Mouse (Mus musculus) lung, postnatal 4 days (tissue): ENCODE measurements at regions not wholly inside any gene's neighbourhood (a gene's known extent, or its start where the extent isn't known, plus 50 kb on each side); places are given as distances from the start of the nearest gene placed in this dataset.

Experiments used
- DNase-seq, 2 experiments: peaks; one replicate each; pipeline ENCODE4 v3.0.0; 2021

- DNase-seq = no peak
Observed at GRCm38 (mm10) chr13:16100253-16100652, 88.6 kb downstream of the Inhba start.

- no peak for DNase-seq
Observed at GRCm38 (mm10) chr13:16114837-16115236, 103.2 kb downstream of the Inhba start.

- no peak for DNase-seq
Observed at GRCm38 (mm10) chr13:16146686-16147085, 135.0 kb downstream of the Inhba start.

GRCm38 (mm10) chr13:16154926-16155325 lies 143.3 kb downstream of the Inhba start:
- DNase-seq = no peak

DNA sequence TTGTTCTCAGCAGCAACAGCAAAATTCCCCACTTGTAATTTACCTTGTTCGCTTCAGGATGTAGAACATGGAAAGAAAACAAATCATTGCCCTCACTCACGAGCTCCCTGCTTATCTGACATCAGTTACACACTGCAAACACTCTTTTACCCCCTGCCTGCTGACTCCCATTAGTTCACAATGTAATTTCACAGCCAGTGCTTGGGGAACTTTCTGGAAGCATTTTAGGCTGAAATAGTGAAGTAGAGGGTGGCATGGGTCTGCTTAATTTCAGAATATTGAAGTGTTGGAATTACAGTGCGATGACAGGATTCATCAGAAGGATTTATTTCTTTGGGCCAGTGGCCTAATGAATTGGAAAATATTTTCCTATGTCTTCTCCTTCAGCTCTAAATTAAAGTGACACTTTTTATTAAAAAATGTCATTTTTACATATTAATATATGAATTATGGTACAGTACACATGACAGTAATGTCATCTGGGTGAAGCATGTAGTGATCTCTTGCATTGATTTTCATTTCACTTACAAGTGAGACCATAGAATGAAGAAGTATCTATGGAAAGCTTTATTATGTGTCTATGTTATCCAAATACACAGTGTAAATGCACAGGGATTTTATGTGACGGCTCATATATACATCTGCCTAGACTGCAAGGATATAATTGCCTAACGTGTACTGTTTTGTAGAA lies 153.7 kb downstream of the Inhba start:
- no peak for DNase-seq

DNA sequence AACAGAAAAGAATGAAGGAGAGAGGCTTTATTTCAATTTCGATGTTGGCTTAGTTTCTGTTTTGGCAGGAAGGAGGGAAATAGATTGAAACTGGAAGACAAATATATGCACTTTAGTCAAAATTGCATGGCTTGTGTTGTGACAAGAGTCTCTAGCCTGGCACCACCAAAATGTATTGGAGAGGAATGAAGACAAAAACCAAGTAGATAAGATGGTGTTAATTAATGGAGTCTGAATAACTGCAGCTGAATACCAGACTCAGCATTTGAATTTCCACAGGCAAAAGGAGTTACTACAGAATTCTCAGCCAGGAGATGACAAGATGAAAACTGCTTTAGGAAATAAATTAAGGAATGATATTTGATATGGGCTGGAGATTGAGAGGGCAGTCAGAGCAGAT lies 185.0 kb downstream of the Inhba start:
- DNase-seq = no peak

DNA sequence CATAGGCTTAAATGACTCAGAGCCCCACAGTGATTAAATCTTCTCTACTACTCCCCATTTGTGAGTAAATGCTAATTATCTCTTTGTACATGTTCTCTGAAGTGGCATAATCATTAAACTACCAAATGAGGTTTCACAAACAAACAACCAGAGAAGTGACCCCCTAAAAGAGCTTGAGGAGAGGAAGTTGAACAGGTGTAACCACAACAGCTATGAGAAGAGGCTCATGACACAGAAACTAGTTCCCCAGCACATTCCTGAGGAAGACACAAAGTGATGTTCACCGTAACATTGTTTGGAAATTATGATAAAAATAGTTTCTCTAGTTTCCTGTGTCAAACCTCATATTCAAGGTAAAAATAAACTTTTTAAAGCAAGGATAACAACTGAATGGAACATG lies 188.4 kb downstream of the Inhba start:
- no peak for DNase-seq

- no peak for DNase-seq
Observed at GRCm38 (mm10) chr13:16203147-16203546, 191.5 kb downstream of the Inhba start.

DNA sequence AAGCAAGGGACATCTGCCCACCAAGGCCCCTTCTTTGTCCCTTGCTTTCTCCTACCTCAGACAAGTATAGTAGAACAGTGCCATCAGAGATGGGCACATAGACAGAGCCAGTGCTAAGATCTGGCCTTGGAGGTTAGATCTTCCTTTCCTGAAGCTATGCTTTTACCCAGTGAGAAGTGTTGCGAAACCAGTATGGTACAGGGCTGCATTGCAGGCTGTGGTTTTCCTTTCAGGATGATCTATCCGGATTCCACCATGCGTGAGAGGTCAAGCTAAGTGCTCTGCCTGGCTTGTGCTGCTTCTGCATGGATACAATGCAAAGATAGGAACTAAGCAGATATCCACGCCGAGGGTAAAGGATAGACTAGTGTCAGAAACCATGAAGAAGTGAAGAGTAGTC lies 192.4 kb downstream of the Inhba start:
- no peak for DNase-seq

DNA sequence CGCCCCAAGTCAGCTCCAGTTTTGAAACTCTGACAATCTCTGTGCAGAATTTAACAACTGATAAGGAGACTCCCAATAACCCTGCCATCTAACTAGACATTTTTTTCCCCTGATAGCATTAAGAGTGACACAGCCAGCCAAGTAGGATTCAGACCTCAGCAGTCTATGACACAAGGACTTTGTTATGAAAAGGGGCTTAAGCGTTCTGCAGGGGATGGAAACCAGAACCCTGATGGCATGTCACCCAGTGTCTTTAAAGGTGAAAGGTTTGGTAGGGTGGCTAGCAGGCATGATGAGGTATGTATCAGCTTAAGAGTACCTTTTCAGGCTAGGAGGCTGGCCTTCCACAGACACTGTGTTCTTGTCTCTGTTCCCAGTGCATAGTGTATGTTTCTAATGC lies 199.8 kb downstream of the Inhba start:
- no peak for DNase-seq

DNA sequence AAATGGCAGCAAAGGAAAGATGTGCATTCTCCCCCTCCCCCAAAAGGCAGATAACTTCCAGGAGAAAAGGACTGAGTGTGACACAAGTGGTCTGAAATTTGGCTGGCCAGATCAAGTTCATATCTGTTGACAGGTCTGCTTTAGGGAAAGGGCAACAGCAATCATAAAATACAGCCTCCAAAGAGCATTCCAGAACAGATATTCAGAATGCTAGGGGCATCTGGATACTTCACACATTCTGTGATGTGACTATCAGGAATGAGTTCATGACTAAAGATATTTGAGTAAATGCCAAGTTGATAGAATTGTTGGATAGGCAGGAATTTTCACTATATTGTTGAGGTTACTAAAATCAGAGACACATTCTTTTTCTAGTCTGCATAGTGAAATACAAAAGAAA lies 208.2 kb downstream of the Inhba start:
- no peak for DNase-seq

- no peak for DNase-seq
Observed at GRCm38 (mm10) chr13:16222942-16223600, 211.4 kb downstream of the Inhba start.

DNA sequence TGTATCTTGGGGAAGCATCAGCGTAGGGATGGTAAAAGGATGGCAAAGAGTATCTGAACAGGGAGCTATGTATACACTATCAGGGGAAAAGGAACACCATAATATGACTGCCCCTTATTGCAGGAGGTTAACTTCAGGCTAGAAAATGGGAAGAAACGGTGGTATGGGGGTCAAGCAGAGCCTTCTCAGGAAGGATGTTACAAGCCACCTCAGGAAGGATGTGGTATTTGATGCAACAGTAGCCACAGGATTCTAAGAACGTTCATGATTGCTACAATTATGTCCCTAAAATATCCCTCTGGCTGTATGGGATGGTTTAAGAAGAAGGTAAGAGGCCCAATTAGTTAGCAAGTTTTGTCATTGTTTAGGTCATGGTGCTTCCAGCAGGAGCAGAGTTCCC lies 249.5 kb downstream of the Inhba start:
- DNase-seq = no peak

DNA sequence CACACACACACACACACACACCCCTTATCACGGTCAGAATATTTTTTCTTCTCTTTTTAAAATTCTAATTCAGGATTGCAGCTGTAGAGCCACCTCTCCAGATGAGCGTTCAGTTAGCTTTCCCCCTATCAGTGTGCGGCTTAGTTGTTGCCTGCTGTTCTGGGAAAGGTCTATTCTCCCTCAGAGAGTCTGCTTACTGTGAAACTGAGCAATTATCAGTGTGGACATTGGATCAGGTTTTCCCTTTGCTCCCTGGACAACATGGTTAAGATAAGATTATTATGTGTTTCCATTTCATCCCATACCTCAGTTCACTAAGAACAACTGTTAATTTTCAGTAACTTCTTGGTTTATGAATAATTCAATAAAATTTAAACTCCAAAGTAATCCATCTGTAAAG lies 268.3 kb downstream of the Inhba start:
- no peak for DNase-seq

DNA sequence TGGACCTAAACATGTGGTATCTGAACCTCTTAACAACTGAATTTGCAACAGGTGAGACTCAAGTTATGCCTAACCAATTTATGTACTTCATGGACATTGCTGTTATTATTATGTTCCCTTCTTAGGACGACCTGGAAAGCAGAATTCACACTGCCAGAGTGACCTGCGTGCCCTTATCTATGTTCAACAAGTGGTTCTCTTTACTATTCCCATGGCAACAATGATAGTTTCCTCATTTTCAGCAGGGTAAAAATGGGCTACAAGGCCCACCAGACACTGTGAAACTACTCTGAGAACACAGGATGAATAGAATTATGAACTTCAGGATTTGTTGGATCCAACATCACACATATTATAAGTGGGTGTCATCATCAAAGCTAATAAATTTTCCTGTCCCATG lies 269.1 kb downstream of the Inhba start:
- DNase-seq = no peak

GRCm38 (mm10) chr13:16281777-16282176 lies 270.1 kb downstream of the Inhba start:
- DNase-seq = no peak

DNA sequence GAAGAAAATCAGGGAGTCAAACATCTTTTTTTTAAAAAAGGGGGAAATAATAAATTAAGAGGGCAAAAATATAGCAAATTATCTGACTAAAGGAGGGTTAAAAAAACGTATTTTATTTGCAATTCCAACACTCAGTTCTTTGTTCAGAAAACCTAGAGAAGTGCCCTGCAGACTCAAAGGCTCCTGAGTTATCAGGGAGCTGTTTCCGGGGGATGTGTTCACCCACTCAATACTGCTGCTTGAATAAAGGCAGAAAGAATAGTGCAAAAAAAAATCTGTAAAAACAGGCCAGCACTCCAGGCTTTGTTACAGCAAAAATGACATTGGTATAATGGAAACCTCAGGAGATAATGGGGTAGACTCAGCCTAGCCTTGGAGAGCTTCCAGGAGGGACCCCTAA lies 270.6 kb downstream of the Inhba start:
- DNase-seq = no peak

GRCm38 (mm10) chr13:16283336-16283735 lies 271.7 kb downstream of the Inhba start:
- peak in 1 of 2 experiments; percentile 29 for DNase-seq

GRCm38 (mm10) chr13:16289633-16290032 lies 278.0 kb downstream of the Inhba start:
- DNase-seq = no peak

DNA sequence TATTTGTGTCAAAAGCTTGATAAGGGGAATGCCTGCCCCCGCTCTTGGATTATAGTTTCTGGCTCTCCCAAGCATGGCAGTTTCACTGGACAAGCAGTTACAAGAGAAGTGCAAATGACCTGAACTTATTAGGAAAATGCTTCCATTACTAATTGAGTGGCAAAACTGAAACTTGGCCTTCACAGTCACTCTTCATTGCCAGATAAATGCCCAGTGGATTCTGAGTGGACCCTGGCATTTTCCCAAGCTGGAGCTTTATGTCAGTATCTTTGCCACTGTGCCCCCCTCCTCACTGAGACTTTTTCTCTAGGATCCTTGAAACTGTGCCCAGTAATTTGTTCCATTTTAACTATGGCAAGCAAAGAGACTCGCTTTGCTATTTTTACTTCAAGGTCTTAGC lies 279.1 kb downstream of the Inhba start:
- DNase-seq = peak in 1 of 2 experiments; percentile 5

DNA sequence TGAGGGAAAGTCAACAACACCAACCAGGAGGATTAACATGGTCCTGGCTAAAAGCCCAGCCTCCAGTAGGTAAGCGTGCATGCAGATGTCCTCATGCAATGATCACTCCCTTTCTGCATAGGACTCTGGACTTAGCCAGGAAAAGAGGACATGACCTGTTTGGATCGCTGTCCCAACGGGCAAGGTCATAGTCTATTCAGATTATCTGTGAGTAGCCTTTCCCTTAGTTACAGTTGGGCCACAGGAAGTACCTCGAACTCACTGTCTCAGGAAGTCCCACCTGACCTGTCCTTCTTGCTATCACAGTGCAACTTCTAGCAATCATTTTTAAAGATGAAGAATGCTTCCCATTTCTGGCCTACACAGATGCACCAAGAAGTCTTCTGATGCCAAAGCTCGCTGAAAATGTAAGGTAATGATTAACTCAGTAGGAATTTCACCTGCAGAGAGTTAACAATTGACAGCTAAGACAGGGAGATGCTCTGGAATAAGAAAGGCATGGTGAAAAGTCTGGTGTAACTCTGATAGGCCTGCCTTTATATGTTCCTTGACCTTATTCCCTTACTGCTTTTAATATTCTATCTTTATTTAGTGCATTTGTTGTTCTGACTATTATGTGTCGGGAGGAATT lies 280.1 kb downstream of the Inhba start:
- DNase-seq = no peak

DNA sequence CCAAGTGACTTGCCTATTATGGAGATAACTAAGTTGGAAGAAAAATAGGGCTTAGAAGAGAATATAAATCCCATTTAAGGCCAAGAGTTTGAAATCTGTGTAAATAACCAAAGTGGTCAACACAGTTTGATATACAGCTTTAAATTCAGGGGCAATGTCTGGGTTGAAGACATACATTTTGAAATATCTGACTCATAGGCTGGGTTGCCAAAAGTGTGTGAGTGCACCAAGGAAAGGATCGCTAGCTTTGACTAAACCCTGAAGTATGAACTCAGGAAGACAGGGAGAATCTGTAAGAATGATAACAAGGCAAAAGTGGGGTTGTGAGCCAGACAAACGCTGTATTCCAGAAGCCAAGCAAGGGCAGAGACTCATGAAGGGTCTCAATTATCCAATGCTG lies 288.1 kb downstream of the Inhba start:
- DNase-seq = no peak

DNA sequence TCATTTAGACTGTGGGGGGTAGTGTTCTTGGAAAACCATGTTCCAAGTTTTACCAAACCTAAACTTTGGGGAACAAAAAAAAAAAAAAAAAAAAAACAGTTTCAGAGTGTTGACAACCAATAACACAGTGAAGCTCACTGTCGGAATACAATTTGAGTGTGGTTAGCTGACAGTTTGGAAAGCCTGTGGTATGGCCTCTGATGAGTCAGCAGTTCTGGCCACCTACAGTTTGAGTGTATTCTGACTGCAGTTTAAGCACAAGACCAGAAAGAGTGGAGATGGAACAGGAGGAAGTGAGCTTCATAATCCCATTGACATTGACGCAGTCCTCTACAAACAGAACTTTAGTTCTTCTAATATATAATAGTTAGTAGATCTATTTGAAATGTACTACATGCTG lies 303.0 kb downstream of the Inhba start:
- no peak for DNase-seq

DNA sequence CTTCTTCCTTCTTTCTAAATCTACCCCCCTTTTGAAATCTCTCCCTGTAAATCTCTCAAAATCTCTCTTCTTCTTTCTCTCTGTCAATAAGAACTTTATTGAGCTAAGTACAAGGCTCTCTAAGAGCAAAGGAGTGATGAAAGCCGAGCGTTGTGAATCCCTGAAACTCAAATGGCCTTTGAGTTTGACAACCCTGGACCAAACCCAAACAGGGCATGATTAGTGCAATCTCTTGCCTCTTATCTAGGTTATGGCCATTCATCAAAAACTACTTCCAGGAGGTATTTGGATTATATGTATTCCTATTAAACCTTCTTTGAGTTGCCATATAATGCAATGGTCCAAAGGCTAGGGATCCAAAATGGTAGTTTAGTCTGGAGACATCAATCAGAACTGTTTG lies 304.0 kb downstream of the Inhba start:
- no peak for DNase-seq
